Comparison of ENCODE assay signal across 19 mouse cellular contexts in the genomic region with DNA sequence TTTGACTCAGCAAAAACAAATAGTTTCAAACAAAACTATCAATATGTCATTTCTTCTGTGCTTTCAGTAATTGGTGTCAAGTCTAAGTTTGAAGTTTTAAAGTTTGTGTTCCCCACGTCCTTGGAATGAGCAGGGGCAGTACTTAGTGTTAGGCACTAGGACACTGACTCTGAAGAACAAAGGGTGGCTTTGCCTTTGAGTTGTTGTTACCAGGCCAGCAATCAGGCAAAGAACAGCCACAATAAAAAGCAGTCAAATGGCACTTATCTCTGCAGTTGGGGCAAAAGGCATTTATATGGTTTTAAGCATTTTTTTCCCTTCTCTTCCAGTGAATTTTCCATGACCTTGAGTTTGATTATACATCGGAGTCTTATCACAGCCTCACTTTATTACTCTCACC. TPM values are rescaled to one million over a fixed set of nuclear protein-coding genes. Genes with fewer than 3 reads are reported as not detected.
A peak's percentile ranks its signal among the peaks of the same experiment; 100 is the strongest.
DNase-seq lines count a peak whose midpoint lies in the region; ATAC-seq and TF ChIP-seq lines count a peak whose summit lies in the region.
"Had no signal": no experiment of that assay in that cellular context is flagged by ENCODE, and none has a peak within 500 bp of the region (broad histone marks: within the 10 kb centered on the region; RNA-seq: fewer than 3 reads in every experiment).

No protein-coding gene starts in this region.

- no peak for DNase-seq in embryo, embryonic 10 days (ENCODE audit: low spot score)
- DNase-seq: adrenal gland, adult 2 months; adrenal gland, adult 8-10 months; adrenal gland, postnatal 10 days; adrenal gland, postnatal 14 days; adrenal gland, postnatal 25 days; adrenal gland, postnatal 36 days; B cell, adult 2 months; cerebellum, adult 11 months; cerebellum, adult 11-12 months; cerebellum, adult 18-20 months had no signal

- peak; percentile 85 for ATAC-seq in intestine, embryonic 15.5 days
- ATAC-seq in intestine, postnatal 0 days, result no peak
- ATAC-seq in intestine, embryonic 16.5 days, result peak; percentile 88
- ATAC-seq: activated CD4-positive, CD25-positive, alpha-beta regulatory T cell, adult 4 months; CD4-positive, CD25-positive, alpha-beta regulatory T cell, adult 4 months; Patski had no signal

- TF ChIP-seq CTCF in intestine, postnatal 0 days (IDR thresholded peaks at IDR 0.05; ENCODE audit: low read depth), result no peak

- 46% methylated on average over 2 of the region's 2 CpGs for WGBS in intestine, embryonic 15.5 days
- WGBS in intestine, postnatal 0 days, result 26% methylated on average over 2 of the region's 2 CpGs
- WGBS in intestine, embryonic 16.5 days, result 42% methylated on average over 2 of the region's 2 CpGs

- H3K36me3 ChIP-seq in intestine, embryonic 15.5 days, result no peaks in the 10 kb centered on the region
- H3K36me3 ChIP-seq in intestine, postnatal 0 days (ENCODE audit: control insufficient read depth, insufficient read depth), result no peaks in the 10 kb centered on the region
- H3K36me3 ChIP-seq in intestine, embryonic 16.5 days (ENCODE audit: control insufficient read depth, insufficient read depth, low read length), result no peaks in the 10 kb centered on the region
- H3K36me3 ChIP-seq: G1E had no signal

- H3K9me3 ChIP-seq in intestine, embryonic 15.5 days, result no peaks in the 10 kb centered on the region
- H3K9me3 ChIP-seq in intestine, postnatal 0 days (ENCODE audit: control insufficient read depth), result no peaks in the 10 kb centered on the region
- H3K9me3 ChIP-seq in intestine, embryonic 16.5 days (ENCODE audit: control insufficient read depth, low read length), result no peaks in the 10 kb centered on the region
- H3K9me3 ChIP-seq: G1E had no signal

- no peaks in the 10 kb centered on the region for H3K27me3 ChIP-seq in intestine, embryonic 15.5 days (replicated peaks)
- no peaks in the 10 kb centered on the region for H3K27me3 ChIP-seq in intestine, postnatal 0 days (replicated peaks; ENCODE audit: control insufficient read depth, insufficient read depth, low read length)
- H3K27me3 ChIP-seq in intestine, embryonic 16.5 days (replicated peaks; ENCODE audit: control insufficient read depth, insufficient read depth, low read length), result no peaks in the 10 kb centered on the region
- H3K27me3 ChIP-seq: CH12.LX had no signal

- H3K4me2 ChIP-seq in intestine, embryonic 15.5 days (replicated peaks), result no peak overlapping the region
- no peak overlapping the region for H3K4me2 ChIP-seq in intestine, postnatal 0 days (replicated peaks; ENCODE audit: low read depth)
- H3K4me2 ChIP-seq in intestine, embryonic 16.5 days (ENCODE audit: low read depth, low read length), result no peak overlapping the region

- H3K4me1 ChIP-seq in intestine, embryonic 15.5 days (replicated peaks), result no peaks in the 10 kb centered on the region
- H3K4me1 ChIP-seq in intestine, postnatal 0 days (replicated peaks; ENCODE audit: control insufficient read depth, insufficient read depth, low read length), result no peaks in the 10 kb centered on the region
- H3K4me1 ChIP-seq in intestine, embryonic 16.5 days (ENCODE audit: control insufficient read depth, insufficient read depth, low read length), result no peaks in the 10 kb centered on the region

- no peak overlapping the region for H3K4me3 ChIP-seq in intestine, embryonic 15.5 days (replicated peaks)
- H3K4me3 ChIP-seq in intestine, postnatal 0 days (ENCODE audit: low read depth, low read length), result no peak overlapping the region
- no peak overlapping the region for H3K4me3 ChIP-seq in intestine, embryonic 16.5 days (ENCODE audit: low read length)

- no peak overlapping the region for H3K27ac ChIP-seq in intestine, embryonic 15.5 days
- no peak overlapping the region for H3K27ac ChIP-seq in intestine, postnatal 0 days (ENCODE audit: low read depth, low read length)
- H3K27ac ChIP-seq in intestine, embryonic 16.5 days (ENCODE audit: low read length), result no peak overlapping the region

- no peak overlapping the region for H3K9ac ChIP-seq in intestine, embryonic 15.5 days
- no peak overlapping the region for H3K9ac ChIP-seq in intestine, postnatal 0 days (ENCODE audit: low read depth, low read length)
- H3K9ac ChIP-seq in intestine, embryonic 16.5 days (ENCODE audit: low read depth, low read length), result no peak overlapping the region

RNA-seq across cellular contexts. Expression of gene Fam107b, which starts 12.5 kb away (rescaled TPM):
- polyA plus RNA-seq in intestine, embryonic 15.5 days (2015; fragmentation: Nextera tagmentation; extraction: Ambion mirVana), result 41.0 and 44.7 TPM in 2 replicates
- 17.2 and 21.8 TPM in 2 replicates for polyA plus RNA-seq in intestine, postnatal 0 days (2015; fragmentation: Nextera tagmentation; extraction: Ambion mirVana)
- 36.8 and 39.5 TPM in 2 replicates for polyA plus RNA-seq in intestine, embryonic 16.5 days (2015; fragmentation: Nextera tagmentation; extraction: Ambion mirVana)
